Mouse (Mus musculus) cerebellum, adult 2 months (tissue): Measurements from ENCODE around the gene Trim69. TPM values are rescaled to one million over a fixed set of nuclear protein-coding genes. Genes with fewer than 3 reads are reported as not detected.

ENCODE experiments used
- DNase-seq, 2 experiments: peaks; one replicate each; pipeline ENCODE4 v3.0.0; 2021
- H3K27ac ChIP-seq: fragments of 200-500 bp; 2 replicates; pipeline ENCODE4 v1.5.1; 2012; ENCODE audit warnings: low read length, control low read depth, inconsistent platforms; ENCODE audit not compliant: insufficient read depth
- H3K27me3 ChIP-seq: fragments of 200-500 bp; 2 replicates; pipeline ENCODE4 v1.6.1; 2012; ENCODE audit warnings: inconsistent platforms, mild to moderate bottlenecking, low read length, moderate library complexity; ENCODE audit not compliant: control insufficient read depth, insufficient read depth
- H3K4me1 ChIP-seq: fragments of 200-500 bp; 2 replicates; pipeline ENCODE4 v1.6.1; 2011; ENCODE audit warnings: low read length; ENCODE audit not compliant: control insufficient read depth, insufficient read depth
- H3K4me3 ChIP-seq: fragments of 200-500 bp; replicated peaks from 2 replicates; pipeline ENCODE3; 2011; ENCODE audit warnings: mild to moderate bottlenecking, low read depth, low read length, control low read depth; ENCODE audit not compliant: insufficient read depth
- CTCF ChIP-seq: fragments of 200-500 bp; IDR thresholded peaks from 2 replicates; pipeline ENCODE4 v1.5.1; 2011; ENCODE audit warnings: low read depth, mild to moderate bottlenecking, control low read depth, low read length, moderate library complexity, borderline replicate concordance; ENCODE audit not compliant: insufficient read depth
- POLR2A ChIP-seq: fragments of 200-500 bp; IDR thresholded peaks from 2 replicates; pipeline ENCODE4 v1.6.1; 2011; ENCODE audit warnings: low read length, control low read depth, borderline replicate concordance; ENCODE audit not compliant: insufficient read depth
- polyA plus RNA-seq: library from polyadenylated mRNA; depleted of rRNA; stranded (reverse); fragments of >200 nt; gene quantifications from 2 replicates; pipeline ENCODE4 v1.2.3, GENCODE M21; 2012; rRNA removed

Trim69 gene
- polyA plus RNA-seq, 1 experiment = not detected

GRCm38 (mm10) chr2:122223654-122224053, 63.2 kb downstream of the Trim69 start:
- TF ChIP-seq POLR2A (no peak), CTCF (no peak)
- H3K4me3 ChIP-seq = no peak overlapping the region
- no peaks in the 10 kb centered on the region for H3K27me3 ChIP-seq
- no peaks in the 10 kb centered on the region for H3K4me1 ChIP-seq
- H3K27ac ChIP-seq = no peak overlapping the region
- no peak for DNase-seq

Other genes starting within 250 kb of the Trim69 start
- gene Ctdspl2, start 204.7 kb upstream of the Trim69 start, polyA plus RNA-seq = 15.5 and 18.2 TPM in 2 replicates
- gene Mageb3, start 204.6 kb upstream of the Trim69 start, polyA plus RNA-seq = 0.22 and 0.23 TPM in 2 replicates
- gene Eif3j1, start 132.2 kb upstream of the Trim69 start, polyA plus RNA-seq = 20.5 and 22.2 TPM in 2 replicates
- gene Spg11, start 42.3 kb upstream of the Trim69 start, polyA plus RNA-seq = 9.8 and 10.7 TPM in 2 replicates
- 146 and 152 TPM in 2 replicates for gene B2m, start 13.0 kb upstream of the Trim69 start, polyA plus RNA-seq
- 0.19 and 0.21 TPM in 2 replicates for gene Patl2, start 25.5 kb downstream of the Trim69 start, polyA plus RNA-seq
- gene Terb2, start 25.6 kb downstream of the Trim69 start, polyA plus RNA-seq = not detected in 2 replicates
- 20.3 and 22.9 TPM in 2 replicates for gene Sord, start 74.0 kb downstream of the Trim69 start, polyA plus RNA-seq
- 0.03 and 0.11 TPM in 2 replicates for gene Duox2, start 137.7 kb downstream of the Trim69 start, polyA plus RNA-seq
- not detected in 2 replicates for gene Duoxa2, start 138.2 kb downstream of the Trim69 start, polyA plus RNA-seq
- 0.19 TPM in 1 of 2 replicates, not detected in the other for gene Duoxa1, start 153.0 kb downstream of the Trim69 start, polyA plus RNA-seq
- gene Duox1, start 155.0 kb downstream of the Trim69 start, polyA plus RNA-seq = 0.05 TPM in 2 replicates
- 344 and 410 TPM in 2 replicates for gene Shf, start 208.5 kb downstream of the Trim69 start, polyA plus RNA-seq